Mouse (Mus musculus) E14TG2a.4 (cell line): ENCODE results near the gene Mcoln2.

Experiments used
- CTCF ChIP-seq: conservative IDR thresholded peaks from 2 replicates; pipeline ENCODE4 v1.5.1; 2014; ENCODE audit warnings: low read length
- NANOG ChIP-seq: IDR thresholded peaks from 2 replicates; pipeline ENCODE4 v1.6.1; 2014; ENCODE audit warnings: borderline replicate concordance, low read length, mixed read lengths
- POU5F1 ChIP-seq: IDR thresholded peaks from 2 replicates; pipeline ENCODE4 v1.6.1; 2014; ENCODE audit warnings: low read length, borderline replicate concordance

DNA sequence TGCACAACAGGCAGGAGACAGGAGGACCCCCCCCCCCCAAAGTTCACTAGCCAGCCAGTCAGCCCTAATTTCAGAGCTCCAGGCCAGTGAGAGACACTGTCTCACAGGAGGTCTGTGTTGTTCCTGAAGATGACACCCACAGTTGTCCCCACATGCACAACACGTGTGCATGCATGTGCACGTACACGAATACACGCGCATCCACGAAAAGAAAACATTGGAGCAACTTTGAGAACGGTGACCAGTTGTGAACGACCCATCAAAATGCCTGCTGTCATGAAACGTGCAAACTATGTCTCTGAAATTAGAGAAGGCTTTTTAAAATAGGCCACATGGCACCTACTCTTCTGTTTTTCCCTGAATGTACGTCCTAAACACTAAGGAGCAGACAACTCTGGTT is 1.7 kb downstream of the Mcoln2 start:
- TF ChIP-seq CTCF (no peak), NANOG (no peak), POU5F1 (no peak)
